Mouse (Mus musculus): ENCODE measurements around the gene Mrpl19. TPM values are rescaled to one million over a fixed set of nuclear protein-coding genes. Genes with fewer than 3 reads are reported as not detected.

Gene Mrpl19
- total RNA-seq (2021), result 10 to 100 TPM; 35.4 to 37.4 TPM
- long read RNA-seq, experiment 1, full-length matches to known transcripts, result 16 of 17 reads
- long read RNA-seq, experiment 1, partial matches to known transcripts, result 0 of 17 reads
- long read RNA-seq, experiment 1, other reads (novel, unspliced or antisense), result 1 of 17 reads
- long read RNA-seq, experiment 2, full-length matches to known transcripts, result 26 of 30 reads
- long read RNA-seq, experiment 2, partial matches to known transcripts, result 2 of 30 reads
- long read RNA-seq, experiment 2, other reads (novel, unspliced or antisense), result 2 of 30 reads

DNA sequence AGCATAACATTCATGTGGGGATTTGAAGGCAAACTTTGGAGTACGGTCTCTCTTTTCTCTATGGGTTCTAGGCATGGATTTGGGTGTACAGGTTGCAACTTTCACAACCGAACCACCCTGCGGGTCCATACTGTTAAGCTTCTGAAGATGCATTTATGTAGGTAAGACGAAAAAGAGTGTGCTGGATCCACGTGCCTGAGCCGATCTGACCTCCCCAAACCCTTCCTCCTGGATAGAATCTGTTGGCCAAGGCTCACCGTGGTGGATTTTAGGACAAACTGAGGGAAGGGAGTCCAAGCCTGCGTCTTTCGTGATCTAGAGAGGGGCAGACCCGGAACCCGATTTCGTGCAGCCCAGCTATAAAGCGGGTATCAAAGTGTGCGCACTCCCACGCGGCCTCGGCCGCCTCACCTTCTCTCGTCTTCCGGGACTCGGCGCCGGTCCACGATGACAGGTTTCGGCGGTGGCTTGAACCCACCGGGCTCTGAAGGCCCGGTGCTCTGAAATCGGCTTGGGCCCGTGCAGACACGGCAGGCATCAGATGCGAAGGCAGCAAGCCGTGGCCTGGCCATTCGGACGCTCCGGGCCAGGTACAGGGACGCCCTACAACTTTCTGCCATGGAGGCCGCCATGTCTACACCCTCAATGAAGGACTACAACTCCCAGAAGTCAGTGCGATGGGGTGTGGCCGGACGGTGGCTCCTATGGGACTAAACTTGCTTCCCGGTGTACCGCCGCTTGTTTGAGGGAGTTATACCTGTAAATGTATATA is at the start of gene Mrpl19:
Mrpl19 (minus strand) TSS at position 663 of the 772 bp plus-strand sequence.
- DNase-seq (ENCODE audit: low spot score in 2 of 2), result peak; percentile 92

DNA sequence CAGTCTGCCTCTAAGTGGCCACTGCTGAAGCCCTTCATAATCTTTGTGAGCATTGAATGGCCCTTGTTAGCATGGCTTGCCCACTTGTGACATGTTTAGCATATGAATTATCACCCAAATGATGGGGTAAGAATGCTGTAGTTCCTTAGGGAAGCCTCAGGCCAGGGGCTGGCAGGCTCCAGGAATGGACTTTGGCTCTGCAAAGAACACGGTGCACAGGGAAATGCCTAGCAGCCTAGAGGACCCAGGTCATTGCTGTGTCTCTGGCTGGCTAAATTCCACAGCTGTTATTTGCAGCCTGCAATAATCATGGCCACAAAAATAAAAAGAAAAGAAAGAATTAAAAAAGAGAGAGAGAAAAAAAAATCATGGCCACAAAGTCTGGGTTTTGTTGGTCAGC is 46.6 kb upstream of the Mrpl19 start:
- DNase-seq (ENCODE audit: low spot score in 2 of 2), result no peak

DNA sequence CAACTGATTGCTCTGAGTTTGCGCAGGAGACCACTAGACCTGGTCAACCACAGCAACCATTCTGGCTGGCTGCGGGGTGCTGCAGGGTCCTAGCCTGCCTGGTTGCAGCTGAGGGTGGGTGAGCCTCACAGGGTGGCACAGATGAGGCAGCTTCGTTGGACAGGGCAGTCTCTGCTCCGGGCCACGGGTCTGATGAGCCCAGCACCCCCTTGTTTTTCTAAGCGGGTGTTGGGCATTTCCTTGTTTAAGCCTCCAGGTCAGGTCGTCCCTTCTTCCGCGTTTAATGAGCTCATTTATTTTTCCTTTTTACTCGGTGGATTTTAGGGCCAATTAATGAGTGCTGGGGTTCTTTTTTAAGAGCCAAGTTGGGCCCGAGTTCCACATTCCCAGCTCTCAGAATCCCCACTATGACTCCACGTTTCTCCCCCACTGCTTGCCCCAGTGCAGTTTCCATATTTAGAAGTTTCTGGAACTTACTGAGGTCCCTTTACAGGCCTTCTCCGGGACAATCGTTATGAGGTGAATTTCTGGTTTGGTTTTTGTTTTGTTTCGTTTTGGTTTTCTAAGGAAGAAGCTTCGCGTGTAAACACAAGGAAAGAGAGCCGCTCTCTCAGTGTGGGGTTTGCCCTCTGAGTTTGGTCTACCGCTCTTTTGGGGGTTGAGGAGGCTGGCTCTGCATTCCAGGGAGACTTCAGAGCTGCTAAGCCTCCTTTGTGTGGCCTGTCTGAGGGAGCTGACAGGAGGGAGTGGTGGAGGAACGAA is 24.5 kb upstream of the Mrpl19 start:
- no peak for DNase-seq (ENCODE audit: low spot score in 2 of 2)

DNA sequence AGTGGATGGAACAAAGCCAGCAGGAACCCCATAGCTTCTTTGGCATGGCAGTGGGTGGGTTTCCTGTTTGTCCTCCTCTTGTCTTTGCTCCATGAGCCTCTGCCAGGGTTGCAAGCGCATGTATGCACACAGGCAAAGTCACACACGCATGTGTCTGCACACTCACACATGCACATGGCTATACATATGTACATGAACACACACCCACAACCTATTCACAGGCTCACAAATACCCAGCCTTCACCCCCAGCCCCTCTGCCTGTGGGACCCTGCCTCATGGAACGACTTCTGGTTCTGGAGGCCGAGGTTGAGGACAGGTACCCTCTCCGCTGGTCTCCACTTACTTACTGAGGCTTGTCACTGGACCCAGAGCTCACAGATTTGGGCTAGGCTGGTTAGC is 22.6 kb upstream of the Mrpl19 start:
- DNase-seq (ENCODE audit: low spot score in 2 of 2), result no peak

DNA sequence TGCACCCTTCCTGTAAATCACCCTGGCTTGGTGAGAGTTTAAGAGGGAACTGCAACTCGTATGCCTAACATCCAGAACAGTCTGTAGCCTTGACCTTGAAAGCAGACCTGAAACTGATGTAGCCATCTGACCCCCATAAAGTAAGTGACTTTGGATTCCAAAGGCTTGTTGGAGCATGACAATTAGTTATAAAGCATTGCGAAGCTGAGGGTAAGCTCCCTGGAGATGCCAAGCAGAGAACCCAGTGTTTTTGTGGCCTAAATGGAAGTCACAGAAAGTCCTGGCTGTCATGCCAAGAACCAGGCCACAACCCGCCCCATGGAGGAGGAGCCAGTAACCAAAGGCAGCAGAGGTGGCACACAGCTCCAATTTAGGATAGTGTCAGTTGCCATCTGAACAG is 21.8 kb upstream of the Mrpl19 start:
- DNase-seq (ENCODE audit: low spot score in 2 of 2), result peak in 1 of 2 experiments; percentile 39

DNA sequence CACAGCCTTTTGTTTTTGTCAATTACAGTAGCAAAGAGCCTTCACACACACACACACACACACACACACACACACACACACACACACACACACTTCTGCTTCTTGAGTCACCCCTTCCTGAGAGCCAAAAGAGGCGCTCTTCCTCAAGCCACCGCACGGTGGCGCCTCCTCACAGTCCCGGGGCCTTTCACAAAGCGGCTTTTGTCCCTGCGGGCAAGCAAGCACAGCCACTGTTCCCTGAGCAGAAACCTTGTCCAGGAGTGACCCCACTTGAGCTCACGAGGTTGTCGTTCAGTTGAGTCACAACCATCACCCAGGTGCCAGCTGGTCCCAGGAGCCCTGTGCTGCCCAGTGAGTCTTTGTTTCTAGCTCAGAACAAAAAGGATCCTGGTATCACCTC is 21.3 kb upstream of the Mrpl19 start:
- peak; percentile 81 to 83 for DNase-seq (ENCODE audit: low spot score in 2 of 2)

DNA sequence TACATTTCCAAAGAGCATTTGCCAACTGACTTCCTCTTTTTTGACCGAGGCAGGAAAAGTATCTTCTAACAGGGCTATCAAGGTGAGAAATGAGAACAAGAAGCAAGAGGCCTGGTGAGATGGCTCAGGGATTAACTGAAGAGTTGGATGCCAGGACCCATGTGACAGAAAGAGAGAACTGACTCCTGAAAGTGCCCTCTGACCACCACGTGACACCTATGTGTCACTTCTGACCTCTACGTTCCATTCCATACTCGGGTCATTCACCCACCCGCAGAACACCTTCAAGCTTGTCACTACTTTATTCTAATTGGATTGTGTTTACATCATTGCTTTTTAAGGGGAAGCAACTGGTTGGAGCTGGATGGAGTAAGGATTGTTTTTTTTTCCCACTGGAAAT is 20.8 kb upstream of the Mrpl19 start:
- DNase-seq (ENCODE audit: low spot score in 2 of 2), result no peak

DNA sequence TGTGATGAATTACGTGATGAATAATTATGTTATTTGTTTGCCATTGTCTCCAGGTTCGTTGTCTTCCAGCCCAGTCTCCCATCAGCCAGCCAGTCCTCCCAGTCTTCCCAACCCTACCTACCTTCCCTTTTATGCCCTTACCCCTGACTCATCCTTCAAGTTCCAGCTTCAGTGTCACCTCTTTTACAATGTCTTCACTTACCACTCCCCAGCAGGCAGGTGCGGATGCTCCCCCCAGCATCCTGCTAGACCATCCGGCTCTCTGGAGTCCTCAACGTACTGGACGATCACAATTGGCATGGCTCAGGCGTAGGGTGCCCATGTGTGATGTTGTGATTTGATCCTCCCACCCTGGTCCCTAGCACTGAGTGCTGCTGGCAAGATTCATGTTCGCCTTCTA is 20.4 kb upstream of the Mrpl19 start:
- DNase-seq (ENCODE audit: low spot score in 2 of 2), result no peak

DNA sequence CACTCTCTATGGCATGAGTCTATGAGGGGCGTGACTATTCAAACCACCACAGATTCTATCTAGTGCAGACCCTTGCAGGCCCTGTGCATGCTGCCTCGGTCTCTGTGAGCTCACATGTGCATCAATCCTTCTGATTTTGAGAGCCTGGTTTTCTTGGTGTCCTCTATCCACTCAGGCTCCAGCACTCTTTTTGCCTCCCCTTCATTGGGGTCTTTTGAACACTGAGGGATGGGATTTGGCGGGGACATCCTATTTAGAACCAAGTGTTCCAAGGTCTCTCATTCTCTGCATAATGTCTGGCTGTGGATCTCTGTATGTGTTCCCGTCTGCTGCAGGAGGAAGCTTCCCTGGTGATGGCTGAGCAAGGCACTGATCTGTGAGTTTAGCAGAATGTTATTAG is 13.5 kb upstream of the Mrpl19 start:
- no peak for DNase-seq (ENCODE audit: low spot score in 2 of 2)

DNA sequence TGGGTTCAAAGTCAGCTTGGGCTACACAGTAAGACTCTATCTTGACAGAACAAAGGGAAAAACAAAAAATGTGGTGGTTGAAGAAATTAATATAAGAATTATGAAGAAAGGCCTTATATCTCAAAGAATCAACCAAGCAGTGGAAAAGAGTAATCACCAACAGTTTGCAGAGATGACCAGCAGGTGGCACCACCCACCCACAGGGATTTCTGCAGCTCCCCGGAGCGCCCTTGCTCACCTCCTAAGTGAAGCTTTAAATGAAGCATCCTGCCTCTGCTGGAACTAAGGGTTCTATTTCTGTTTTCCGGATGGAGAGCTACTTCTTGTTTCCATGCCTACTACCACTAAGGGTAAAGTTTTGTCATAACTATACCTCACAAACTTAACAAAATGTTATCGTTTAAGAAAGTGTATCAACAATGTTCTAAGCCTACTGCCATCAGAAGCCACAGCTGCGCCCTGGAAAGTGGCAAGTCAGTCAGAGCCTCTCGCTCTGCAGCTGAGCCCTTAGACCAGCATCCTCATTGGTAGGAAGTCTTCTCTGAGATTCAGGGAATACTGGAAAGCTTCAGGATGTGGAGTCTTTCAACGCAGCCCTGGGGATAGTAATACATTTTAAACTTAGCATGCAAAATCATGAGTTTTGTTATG is 10.3 kb upstream of the Mrpl19 start:
- peak; percentile 75 to 78 for DNase-seq (ENCODE audit: low spot score in 2 of 2)

DNA sequence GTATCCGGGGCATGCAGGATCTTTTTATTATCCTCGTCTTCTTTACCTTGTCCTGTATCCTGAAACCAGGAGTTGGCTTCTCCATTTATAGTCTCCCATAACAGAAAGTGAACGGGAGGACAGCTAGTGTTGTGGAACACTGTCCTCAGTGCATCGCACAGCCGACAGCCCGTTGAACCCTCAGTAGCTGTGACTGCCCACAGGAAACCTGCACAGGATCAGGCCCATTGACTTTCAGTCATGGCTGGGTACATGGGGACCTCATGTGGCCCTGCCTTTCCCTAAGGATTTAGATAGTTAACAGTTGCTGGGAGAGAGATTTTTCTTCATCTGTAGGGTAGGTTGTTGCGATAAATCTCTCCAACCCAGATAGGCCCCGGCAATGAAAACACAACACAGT is 6.8 kb upstream of the Mrpl19 start:
- DNase-seq (ENCODE audit: low spot score in 2 of 2), result no peak

DNA sequence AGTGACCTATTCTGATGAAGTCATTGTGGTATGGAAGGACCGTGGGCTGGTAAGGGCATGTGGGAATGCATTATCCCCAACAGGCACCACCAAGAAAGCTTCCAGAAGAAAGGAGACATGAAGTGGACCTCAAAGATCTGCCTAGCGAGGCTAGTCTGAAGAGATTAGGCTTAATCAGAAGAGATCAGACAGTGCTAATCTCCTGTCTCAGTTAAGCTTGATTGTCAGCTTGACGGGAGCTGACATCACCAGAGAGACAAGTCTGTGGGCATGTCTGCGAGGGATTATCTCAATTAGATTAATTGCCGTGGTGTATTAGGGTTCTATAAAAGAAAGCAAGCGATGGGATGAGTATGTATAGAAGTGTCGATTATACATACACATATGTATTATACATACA is 5.4 kb upstream of the Mrpl19 start:
- DNase-seq (ENCODE audit: low spot score in 2 of 2), result no peak

DNA sequence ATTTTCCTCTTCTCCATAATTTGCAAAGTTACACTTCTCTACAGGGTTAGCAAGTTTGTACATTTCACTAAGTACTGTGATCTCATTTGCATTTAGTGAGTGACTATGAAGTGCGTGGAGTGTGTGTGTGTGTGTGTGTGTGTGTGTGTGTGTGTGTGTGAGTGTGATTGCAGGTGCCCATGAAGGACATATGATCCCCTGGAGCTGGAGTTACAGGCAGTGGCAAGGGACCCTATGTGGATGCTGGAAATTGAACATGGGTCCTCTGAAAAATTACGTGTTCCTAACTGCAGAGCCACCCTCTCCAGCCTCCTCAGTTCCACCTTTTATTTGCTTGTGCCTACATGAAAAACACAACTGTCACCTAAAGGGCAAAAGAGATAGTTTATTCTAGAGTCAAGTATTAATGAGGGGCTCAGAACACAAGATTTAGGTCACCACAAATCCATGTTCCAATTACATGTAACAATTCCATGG is 348 bp upstream of the Mrpl19 start:
- DNase-seq (ENCODE audit: low spot score in 2 of 2), result no peak

DNA sequence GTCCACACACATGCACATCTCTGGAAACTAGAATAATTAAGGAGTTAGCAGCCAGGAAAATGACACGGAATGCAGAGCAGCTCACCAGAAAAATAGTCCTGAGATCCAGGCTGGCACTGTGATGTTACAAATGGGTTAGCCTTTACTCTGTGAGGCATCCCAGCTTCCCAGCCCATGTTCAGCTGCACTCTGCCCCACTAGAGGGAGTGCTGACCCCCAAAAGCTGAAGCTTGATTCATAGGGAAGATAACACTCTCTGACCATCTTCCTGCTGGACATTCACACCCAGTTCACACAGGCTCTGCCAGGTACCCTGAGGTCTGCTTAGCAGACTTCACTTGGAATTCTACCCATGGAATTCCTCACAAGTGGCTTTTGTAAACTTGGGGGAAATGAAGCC is 5.5 kb downstream of the Mrpl19 start:
- DNase-seq (ENCODE audit: low spot score in 2 of 2), result no peak

DNA sequence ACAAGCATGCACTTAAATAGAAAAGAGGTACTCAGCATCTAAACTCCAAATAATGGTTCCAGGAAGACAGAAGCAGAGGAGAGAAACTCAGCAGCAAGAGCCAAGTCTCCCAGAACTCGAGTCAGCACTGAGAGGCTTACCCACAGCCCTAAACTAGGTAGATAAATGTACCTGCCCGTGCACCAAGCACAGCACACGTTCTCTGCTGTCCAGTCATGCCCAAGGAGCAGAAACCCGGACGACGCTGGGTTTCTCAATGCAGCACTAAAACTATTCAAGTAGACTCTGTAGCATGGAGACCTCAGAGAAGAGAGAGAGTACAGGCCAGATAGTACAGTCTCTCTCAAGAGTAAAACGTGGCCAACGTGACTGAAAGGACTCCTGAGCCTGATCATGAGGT is 5.9 kb downstream of the Mrpl19 start:
- DNase-seq (ENCODE audit: low spot score in 2 of 2), result no peak

DNA sequence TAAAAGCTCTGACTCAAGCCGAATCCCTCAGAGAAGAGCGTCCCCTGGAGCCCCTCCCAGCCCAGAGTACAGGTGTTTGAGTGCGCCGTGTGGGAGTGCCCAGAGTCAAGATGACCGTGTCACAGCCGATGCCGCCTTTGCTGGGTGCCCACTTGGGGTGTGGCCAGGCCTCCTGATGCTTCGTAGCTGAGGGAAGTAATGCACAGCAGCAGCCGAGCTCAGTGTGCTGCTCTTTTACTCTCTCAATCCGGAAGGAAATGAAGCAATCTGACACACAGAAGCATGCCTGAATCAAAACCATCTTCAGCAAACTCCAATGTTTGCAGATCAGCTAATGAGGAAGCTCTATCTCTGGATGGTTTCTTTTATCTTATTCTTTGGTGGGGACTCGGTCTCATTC is 7.8 kb downstream of the Mrpl19 start:
- no peak for DNase-seq (ENCODE audit: low spot score in 2 of 2)

DNA sequence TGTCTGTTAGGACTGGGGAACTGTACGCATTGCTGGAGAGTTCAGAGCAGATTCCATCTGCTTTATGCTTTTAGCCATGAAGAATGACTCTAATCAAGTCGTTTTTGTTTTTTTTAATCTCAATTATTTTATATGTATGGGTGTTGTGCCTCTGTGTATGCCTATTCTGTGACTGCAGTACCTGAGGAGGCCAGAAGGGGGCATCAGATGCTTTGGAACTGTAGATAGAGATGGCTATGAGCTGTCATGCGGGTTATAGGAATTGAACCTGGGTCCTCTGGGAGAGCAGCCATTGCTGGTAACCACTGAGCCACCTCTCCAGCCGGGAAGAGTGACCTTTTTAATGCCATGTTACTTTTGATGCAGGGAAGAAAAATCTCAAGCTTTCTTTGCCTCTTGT is 9.4 kb downstream of the Mrpl19 start:
- DNase-seq (ENCODE audit: low spot score in 2 of 2), result no peak

DNA sequence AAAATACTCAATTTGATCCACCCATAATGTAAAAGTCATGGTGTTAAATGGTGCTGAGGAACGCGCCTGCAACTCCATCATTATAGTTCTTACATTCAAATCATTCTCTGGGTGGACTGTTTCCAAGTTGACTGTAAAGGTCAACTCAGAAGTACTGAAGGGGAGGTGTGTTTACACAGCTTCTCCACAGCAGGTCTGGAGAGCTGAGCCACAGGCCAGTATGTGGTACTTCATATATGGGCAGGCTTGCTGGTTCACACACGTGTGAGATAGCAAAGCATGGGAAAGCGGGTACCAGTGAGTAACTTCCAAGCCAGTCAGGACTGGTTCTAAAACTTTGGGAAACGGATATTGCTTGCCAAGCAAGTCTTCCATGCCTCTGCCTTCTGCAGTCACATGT is 10.6 kb downstream of the Mrpl19 start:
- no peak for DNase-seq (ENCODE audit: low spot score in 2 of 2)

DNA sequence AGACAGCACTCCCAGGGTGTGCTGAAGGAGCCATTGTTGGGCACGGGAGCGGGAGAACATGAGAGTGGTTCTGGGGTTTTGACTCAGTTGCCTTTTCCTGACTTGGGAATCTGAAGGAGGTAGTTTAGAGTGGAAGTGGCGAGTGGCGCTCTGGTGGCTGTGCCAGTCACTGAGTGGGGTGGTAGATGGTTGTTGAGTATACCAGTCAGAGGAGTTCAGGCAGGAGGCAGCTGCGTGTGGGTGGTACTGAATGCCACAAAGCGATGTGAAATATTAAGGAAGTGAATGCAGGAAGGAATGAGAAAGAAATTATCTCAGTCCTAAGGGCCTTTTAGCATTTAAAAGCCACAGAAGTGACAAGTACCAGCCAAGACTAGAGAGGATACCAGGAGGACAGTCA is 18.9 kb downstream of the Mrpl19 start:
- DNase-seq (ENCODE audit: low spot score in 2 of 2), result no peak

DNA sequence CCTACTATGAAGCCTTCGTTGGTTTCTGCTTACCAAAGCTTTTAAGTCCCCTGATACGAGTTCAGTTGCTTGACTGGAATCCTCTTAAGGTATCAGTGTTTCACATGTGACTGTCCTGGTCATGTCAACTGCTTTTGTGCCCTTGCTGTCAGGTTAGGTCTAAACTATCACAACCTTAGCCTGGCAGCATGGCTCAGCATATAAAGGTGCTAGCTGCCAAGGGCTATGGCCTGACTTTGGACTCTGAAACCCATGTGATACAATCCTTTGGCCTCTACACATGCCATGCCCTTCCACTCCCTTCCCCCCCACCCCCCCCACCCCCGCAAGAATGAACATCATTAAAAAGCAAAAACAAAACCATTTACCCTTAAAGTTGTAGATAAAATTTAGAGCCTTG is 21.3 kb downstream of the Mrpl19 start:
- DNase-seq (ENCODE audit: low spot score in 2 of 2), result no peak

DNA sequence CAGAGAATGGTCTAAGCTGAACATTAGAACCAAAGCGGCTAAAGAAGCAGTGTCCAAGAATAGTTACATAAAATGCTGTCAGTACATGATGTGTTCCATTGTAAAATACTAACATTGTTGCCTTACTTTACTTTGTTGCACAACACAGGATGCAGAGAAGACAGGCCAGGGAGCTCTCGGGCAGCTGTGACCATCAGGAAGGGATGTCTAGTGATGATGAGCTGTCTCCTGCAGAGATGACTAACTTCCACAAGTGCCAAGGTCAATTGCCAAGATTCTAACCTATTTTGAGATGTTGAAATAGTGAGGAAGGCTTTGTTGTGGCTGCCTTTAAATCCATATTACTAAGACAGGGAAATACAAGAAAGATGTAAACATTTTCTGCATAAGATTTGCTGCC is 22.5 kb downstream of the Mrpl19 start:
- no peak for DNase-seq (ENCODE audit: low spot score in 2 of 2)

All from adrenal gland, adult 18-20 months (tissue).